Mouse (Mus musculus) MEL (cell line): Measurements from ENCODE around the gene Fndc7. TPM values are rescaled to one million over a fixed set of nuclear protein-coding genes. Genes with fewer than 3 reads are reported as not detected.

Source experiments
- DNase-seq: peaks from one replicate; pipeline ENCODE4 v3.0.0; 2011; ENCODE audit warnings: low read depth, low spot score
- H3K27ac ChIP-seq: 2 replicates; pipeline ENCODE4 v1.5.1; 2012; ENCODE audit warnings: low read depth, mild to moderate bottlenecking, control low read depth, low read length, moderate library complexity; ENCODE audit not compliant: control insufficient read depth
- H3K27me3 ChIP-seq, 2 experiments: fragments of 150-350 bp in 1 of 2; sonication (generic) in 1 of 2; 2 replicates each; pipeline ENCODE4 v1.6.1; 2012; ENCODE audit warnings: low read length in 2 of 2, mild to moderate bottlenecking in 2 of 2, improper control_type of control experiment in 1 of 2, moderate library complexity in 1 of 2; ENCODE audit not compliant: insufficient read depth in 2 of 2, control insufficient read depth in 1 of 2
- H3K36me3 ChIP-seq, 2 experiments: 2 replicates each; pipeline ENCODE4 v1.6.1; 2012 to 2014; ENCODE audit warnings: low read length in 2 of 2, improper control_type of control experiment in 1 of 2, inconsistent platforms in 1 of 2, mild to moderate bottlenecking in 1 of 2; ENCODE audit not compliant: insufficient read depth in 2 of 2, control insufficient read depth in 1 of 2
- H3K4me1 ChIP-seq, 2 experiments: fragments of 150-350 bp in 1 of 2; sonication (generic) in 1 of 2; 2 replicates each; pipeline ENCODE4 v1.6.1; 2012; ENCODE audit warnings: low read length in 2 of 2, improper control_type of control experiment in 1 of 2, mild to moderate bottlenecking in 1 of 2; ENCODE audit not compliant: insufficient read depth in 2 of 2, control insufficient read depth in 1 of 2
- H3K4me3 ChIP-seq, 2 experiments: fragments of 150-350 bp in 1 of 2; sonication (generic) in 1 of 2; 2 replicates each; pipeline ENCODE4 v1.5.1; 2012; ENCODE audit warnings: low read depth in 2 of 2, low read length in 2 of 2, mild to moderate bottlenecking in 2 of 2, moderate library complexity in 2 of 2, control low read depth in 1 of 2, improper control_type of control experiment in 1 of 2; ENCODE audit not compliant: control insufficient read depth in 1 of 2, insufficient read depth in 1 of 2
- H3K79me2 ChIP-seq: 2 replicates; pipeline ENCODE4 v1.6.1; 2012; ENCODE audit warnings: mild to moderate bottlenecking, low read length, moderate library complexity; ENCODE audit not compliant: control insufficient read depth, poor library complexity, insufficient read depth
- H3K9ac ChIP-seq: 2 replicates; pipeline ENCODE4 v1.6.1; 2012; ENCODE audit warnings: low read depth, mild to moderate bottlenecking, control low read depth, low read length, moderate library complexity; ENCODE audit not compliant: control insufficient read depth, poor library complexity, severe bottlenecking
- H3K9me3 ChIP-seq: fragments of 150-350 bp; sonication (generic); replicated peaks from 2 replicates; pipeline ENCODE4 v1.6.1; 2012; ENCODE audit warnings: mild to moderate bottlenecking, low read length, improper control_type of control experiment, moderate library complexity; ENCODE audit not compliant: insufficient read depth
- ELF1 ChIP-seq: IDR thresholded peaks from 2 replicates; pipeline ENCODE4 v1.6.1; 2014; ENCODE audit warnings: low read depth, mild to moderate bottlenecking, inconsistent platforms, low read length, improper control_type of control experiment, moderate library complexity
- EP300 ChIP-seq, 2 experiments: IDR thresholded peaks; 2 replicates each; pipeline ENCODE4 v1.6.1; 2011; ENCODE audit warnings: improper control_type of control experiment in 2 of 2, low read length in 2 of 2, low read depth in 1 of 2, mild to moderate bottlenecking in 1 of 2
- GABPA ChIP-seq: IDR thresholded peaks from 2 replicates; pipeline ENCODE4 v1.6.1; 2012; ENCODE audit warnings: low read depth, mild to moderate bottlenecking, inconsistent platforms, low read length, improper control_type of control experiment, moderate library complexity
- GATA1 ChIP-seq: IDR thresholded peaks from 2 replicates; pipeline ENCODE4 v1.6.1; 2011; ENCODE audit warnings: low read depth, low read length, improper control_type of control experiment
- KAT2A ChIP-seq: conservative IDR thresholded peaks from 2 replicates; pipeline ENCODE4 v1.6.1; 2012; ENCODE audit warnings: low read depth, low read length, improper control_type of control experiment, inconsistent platforms
- MAX ChIP-seq: IDR thresholded peaks from 2 replicates; pipeline ENCODE4 v1.6.1; 2011; ENCODE audit warnings: low read length, improper control_type of control experiment
- MAZ ChIP-seq: IDR thresholded peaks from 2 replicates; pipeline ENCODE4 v1.6.1; 2012; ENCODE audit warnings: low read depth, mild to moderate bottlenecking, inconsistent platforms, low read length, improper control_type of control experiment
- MEF2A ChIP-seq: IDR thresholded peaks from 2 replicates; pipeline ENCODE4 v1.6.1; 2014; ENCODE audit warnings: low read depth, mild to moderate bottlenecking, inconsistent platforms, low read length, improper control_type of control experiment; ENCODE audit not compliant: poor library complexity, insufficient replicate concordance, severe bottlenecking; ENCODE audit errors: extremely low read depth
- MXI1 ChIP-seq: IDR thresholded peaks from 2 replicates; pipeline ENCODE4 v1.6.1; 2011; ENCODE audit warnings: mild to moderate bottlenecking, low read depth, low read length, improper control_type of control experiment
- MYB ChIP-seq: IDR thresholded peaks from 2 replicates; pipeline ENCODE4 v1.6.1; 2011; ENCODE audit warnings: mild to moderate bottlenecking, low read depth, low read length, improper control_type of control experiment
- MYC ChIP-seq: IDR thresholded peaks from 2 replicates; pipeline ENCODE4 v1.6.1; 2011; ENCODE audit warnings: low read depth, mild to moderate bottlenecking, low read length, improper control_type of control experiment, moderate library complexity
- NELFE ChIP-seq: IDR thresholded peaks from 2 replicates; pipeline ENCODE4 v1.6.1; 2011; ENCODE audit warnings: low read depth, low read length, improper control_type of control experiment
- POLR2A ChIP-seq, 2 experiments: IDR thresholded peaks; 2 replicates each; pipeline ENCODE4 v1.6.1; 2011 to 2012; ENCODE audit warnings: low read length in 2 of 2, mild to moderate bottlenecking in 2 of 2, control low read depth in 1 of 2, improper control_type of control experiment in 1 of 2, low read depth in 1 of 2, moderate library complexity in 1 of 2; ENCODE audit not compliant: control insufficient read depth in 1 of 2, insufficient read depth in 1 of 2, poor library complexity in 1 of 2
- POLR2AphosphoS2 ChIP-seq: IDR thresholded peaks from 2 replicates; pipeline ENCODE4 v1.6.1; 2011; ENCODE audit warnings: low read length, improper control_type of control experiment
- RCOR1 ChIP-seq: IDR thresholded peaks from 2 replicates; pipeline ENCODE4 v1.6.1; 2012; ENCODE audit warnings: low read depth, mild to moderate bottlenecking, inconsistent platforms, low read length, improper control_type of control experiment
- SMC3 ChIP-seq: IDR thresholded peaks from 2 replicates; pipeline ENCODE4 v1.6.1; 2011; ENCODE audit warnings: low read depth, low read length, improper control_type of control experiment
- TBP ChIP-seq: IDR thresholded peaks from 2 replicates; pipeline ENCODE4 v1.8.0; 2011; ENCODE audit warnings: low read depth, low read length, improper control_type of control experiment
- TCF12 ChIP-seq: IDR thresholded peaks from 2 replicates; pipeline ENCODE4 v1.6.1; 2014; ENCODE audit warnings: low read depth, mild to moderate bottlenecking, inconsistent platforms, low read length, improper control_type of control experiment, moderate library complexity
- UBTF ChIP-seq: IDR thresholded peaks from 2 replicates; pipeline ENCODE4 v1.6.1; 2012; ENCODE audit warnings: low read depth, mild to moderate bottlenecking, inconsistent platforms, low read length, improper control_type of control experiment, moderate library complexity, borderline replicate concordance; ENCODE audit not compliant: insufficient read depth
- USF1 ChIP-seq: IDR thresholded peaks from 2 replicates; pipeline ENCODE4 v1.6.1; 2014; ENCODE audit warnings: low read depth, mild to moderate bottlenecking, inconsistent platforms, low read length, improper control_type of control experiment, moderate library complexity
- ZC3H11A ChIP-seq: IDR thresholded peaks from 2 replicates; pipeline ENCODE4 v1.6.1; 2012; ENCODE audit warnings: low read depth, mild to moderate bottlenecking, inconsistent platforms, low read length, improper control_type of control experiment
- ZKSCAN1 ChIP-seq: IDR thresholded peaks from 2 replicates; pipeline ENCODE4 v1.6.1; 2012; ENCODE audit warnings: low read depth, mild to moderate bottlenecking, inconsistent platforms, low read length, improper control_type of control experiment, moderate library complexity
- ZNF384 ChIP-seq: IDR thresholded peaks from 2 replicates; pipeline ENCODE4 v1.6.1; 2012; ENCODE audit warnings: low read depth, mild to moderate bottlenecking, inconsistent platforms, low read length, improper control_type of control experiment
- polyA plus RNA-seq, 2 experiments: library from polyadenylated mRNA; stranded (reverse) in 1 of 2; unstranded in 1 of 2; fragments of >175 nt in 1 of 2; fragments of >200 nt in 1 of 2; gene quantifications; 2 replicates each; pipeline versions ENCODE4 v1.2.1 to v1.2.4; 2012; ENCODE audit warnings: low replicate concordance in 2 of 2, low read depth in 1 of 2; ENCODE audit not compliant: insufficient read length in 2 of 2, insufficient read depth in 1 of 2, missing spikeins in 1 of 2
- total RNA-seq: library from RNA; depleted of rRNA; stranded (reverse); fragments of 300-350 nt; gene quantifications from 2 replicates; pipeline ENCODE4 v1.2.3, GENCODE M21; 2012

Fndc7 gene
- total and polyA plus RNA-seq, 3 experiments, result 0.13 TPM; not detected in 2

DNA sequence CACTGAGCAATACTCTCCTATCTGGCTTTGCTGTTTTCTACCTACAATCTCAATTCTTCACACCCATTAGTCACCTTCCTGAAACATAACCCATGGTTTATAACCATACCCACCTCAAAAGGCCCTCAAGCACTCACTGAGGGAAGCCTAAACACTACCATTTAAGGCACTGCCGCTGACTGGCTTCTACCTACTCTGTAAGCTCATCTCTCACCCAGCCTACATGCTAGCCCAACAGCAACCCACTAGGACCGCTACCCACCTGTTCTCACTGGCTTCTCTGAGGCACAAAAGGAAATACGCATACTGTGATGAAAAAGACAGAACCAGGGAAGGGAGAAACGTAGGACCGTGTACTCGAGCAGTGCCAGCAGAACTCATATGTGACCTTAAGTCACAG is 58.1 kb downstream of the Fndc7 start (continued):
- no peak for TF ChIP-seq MEF2A
- no peak for TF ChIP-seq KAT2A

GRCm38 (mm10) chr3:108830493-108830892 is 59.3 kb downstream of the Fndc7 start:
- Histone ChIP-seq H3K27me3 (no peaks in the 10 kb centered on the region), H3K4me3 (no peak overlapping the region), H3K79me2 (peaks cover 8% of the 10 kb centered on the region; the same call in 1 of the 2 replicates), H3K4me1 (no peaks in the 10 kb centered on the region)
- no peak for DNase-seq
- TF ChIP-seq MXI1, result no peak
- TF ChIP-seq UBTF, result no peak
- TF ChIP-seq GATA1, result no peak
- no peak for TF ChIP-seq ELF1
- TF ChIP-seq EP300 (IDR thresholded peaks at IDR 0.05; ENCODE audit: low read depth in 1 of 2, low read length in 2 of 2), result no peak
- TF ChIP-seq MAZ, result no peak
- TF ChIP-seq TBP, result no peak
- no peak for TF ChIP-seq POLR2AphosphoS2
- no peak for TF ChIP-seq USF1
- TF ChIP-seq ZKSCAN1, result no peak
- no peak for TF ChIP-seq SMC3
- TF ChIP-seq, all 39 proteins: peak for 0
- Histone ChIP-seq H3K36me3 (peaks cover 0 to 11% of the 10 kb centered on the region in 2 experiments; a peak in 3 of 4 replicates), H3K9ac (no peak overlapping the region), H3K27ac (no peak overlapping the region), H3K9me3 (no peaks in the 10 kb centered on the region)

- Histone ChIP-seq H3K27me3 (no peaks in the 10 kb centered on the region), H3K9ac (no peak overlapping the region), H3K9me3 (no peaks in the 10 kb centered on the region), H3K79me2 (no peaks in the 10 kb centered on the region), H3K4me3 (no peak overlapping the region), H3K36me3 (peaks cover 0 to 20% of the 10 kb centered on the region in 2 experiments; a peak in 2 of 4 replicates), H3K27ac (no peak overlapping the region), H3K4me1 (no peaks in the 10 kb centered on the region)
- DNase-seq, result no peak
- TF ChIP-seq TCF12 (no peak), MAZ (no peak), GABPA (no peak), ZNF384 (no peak), MYB (no peak), GATA1 (no peak), NELFE (no peak), POLR2A (IDR thresholded peaks at IDR 0.05; ENCODE audit: control insufficient read depth in 1 of 2, insufficient read depth in 1 of 2, low read depth in 1 of 2, low read length in 2 of 2, poor library complexity in 1 of 2) (no peak), ZC3H11A (no peak), POLR2AphosphoS2 (no peak), MAX (no peak), SMC3 (no peak), USF1 (no peak), RCOR1 (no peak), MYC (no peak)
Measured at GRCm38 (mm10) chr3:108815631-108816030, 74.2 kb downstream of the Fndc7 start.
